Mouse (Mus musculus): ENCODE measurements around the gene Tmem185b. TPM values are rescaled to one million over a fixed set of nuclear protein-coding genes. Genes with fewer than 3 reads are reported as not detected.

Tmem185b gene
- polyA plus RNA-seq, 1 experiment, result 19.8 TPM

- peaks cover 49% of the 10 kb centered on the region for H3K36me3 ChIP-seq (replicated peaks; ENCODE audit: low read length)
- TF ChIP-seq GATA1 (IDR thresholded peaks at IDR 0.05; ENCODE audit: borderline replicate concordance, low read length) (no peak), FLI1 (IDR thresholded peaks at IDR 0.05; ENCODE audit: low read length) (no peak)
- H3K4me1 ChIP-seq, result peaks cover 91% of the 10 kb centered on the region
Measured at GRCm38 (mm10) chr1:119501881-119502280, 24.1 kb upstream of the Tmem185b start.

GRCm38 (mm10) chr1:119502729-119503128 is 23.2 kb upstream of the Tmem185b start:
- TF ChIP-seq FLI1 (IDR thresholded peaks at IDR 0.05; ENCODE audit: low read length) (no peak), GATA1 (IDR thresholded peaks at IDR 0.05; ENCODE audit: borderline replicate concordance, low read length) (no peak)
- peaks cover 40% of the 10 kb centered on the region for H3K36me3 ChIP-seq (replicated peaks; ENCODE audit: low read length)
- H3K27me3 ChIP-seq (replicated peaks), result peaks cover 16% of the 10 kb centered on the region
- peak overlapping the region; percentile 100 for H3K4me3 ChIP-seq (replicated peaks)
- peaks cover 88% of the 10 kb centered on the region for H3K4me1 ChIP-seq
- peaks cover 3% of the 10 kb centered on the region; the same call in 1 of the 2 replicates for H3K9me3 ChIP-seq

More at GRCm38 (mm10) chr1:119501881-119502280, 24.1 kb upstream of the Tmem185b start:
- Histone ChIP-seq H3K9me3 (peaks cover 3% of the 10 kb centered on the region; the same call in 1 of the 2 replicates), H3K4me3 (replicated peaks) (peak overlapping the region; percentile 78), H3K27me3 (replicated peaks) (peaks cover 8% of the 10 kb centered on the region)

GRCm38 (mm10) chr1:119503181-119503580 is 22.8 kb upstream of the Tmem185b start:
- H3K4me1 ChIP-seq, result peaks cover 84% of the 10 kb centered on the region
- H3K36me3 ChIP-seq (replicated peaks; ENCODE audit: low read length), result peaks cover 38% of the 10 kb centered on the region
- H3K27me3 ChIP-seq (replicated peaks), result peaks cover 19% of the 10 kb centered on the region
- peaks cover 3% of the 10 kb centered on the region; the same call in 1 of the 2 replicates for H3K9me3 ChIP-seq
- peak overlapping the region; percentile 100 for H3K4me3 ChIP-seq (replicated peaks)
- TF ChIP-seq GATA1 (IDR thresholded peaks at IDR 0.05; ENCODE audit: borderline replicate concordance, low read length), result no peak
- no peak for TF ChIP-seq FLI1 (IDR thresholded peaks at IDR 0.05; ENCODE audit: low read length)

GRCm38 (mm10) chr1:119503808-119504207 is 22.2 kb upstream of the Tmem185b start:
- peaks cover 32% of the 10 kb centered on the region for H3K36me3 ChIP-seq (replicated peaks; ENCODE audit: low read length)
- peak overlapping the region; percentile 100 for H3K4me3 ChIP-seq (replicated peaks)
- no peak for TF ChIP-seq GATA1 (IDR thresholded peaks at IDR 0.05; ENCODE audit: borderline replicate concordance, low read length)
- no peak for TF ChIP-seq FLI1 (IDR thresholded peaks at IDR 0.05; ENCODE audit: low read length)
- H3K4me1 ChIP-seq, result peaks cover 84% of the 10 kb centered on the region
- H3K9me3 ChIP-seq, result peaks cover 3% of the 10 kb centered on the region; the same call in 1 of the 2 replicates
- H3K27me3 ChIP-seq (replicated peaks), result peaks cover 25% of the 10 kb centered on the region

- Histone ChIP-seq H3K9me3 (peaks cover 3% of the 10 kb centered on the region; the same call in 1 of the 2 replicates), H3K4me1 (peaks cover 84% of the 10 kb centered on the region), H3K27me3 (replicated peaks) (peaks cover 32% of the 10 kb centered on the region), H3K36me3 (replicated peaks; ENCODE audit: low read length) (peaks cover 26% of the 10 kb centered on the region), H3K4me3 (replicated peaks) (peak within 1 kb of the TSS; percentile 100)
- TF ChIP-seq FLI1 (IDR thresholded peaks at IDR 0.05; ENCODE audit: low read length) (no peak), GATA1 (IDR thresholded peaks at IDR 0.05; ENCODE audit: borderline replicate concordance, low read length) (no peak)
Measured at GRCm38 (mm10) chr1:119504260-119505062, 21.5 kb upstream of the Tmem185b start, which contains the start of gene Ralb. Ralb (minus strand) TSS chr1:119504794.

GRCm38 (mm10) chr1:119505951-119506350 is 20.0 kb upstream of the Tmem185b start:
- Histone ChIP-seq H3K27me3 (replicated peaks) (peaks cover 45% of the 10 kb centered on the region), H3K4me1 (peaks cover 86% of the 10 kb centered on the region), H3K9me3 (no peaks in the 10 kb centered on the region; the same call in 1 of the 2 replicates), H3K36me3 (replicated peaks; ENCODE audit: low read length) (peaks cover 11% of the 10 kb centered on the region), H3K4me3 (replicated peaks) (peak overlapping the region; percentile 65)
- TF ChIP-seq GATA1 (IDR thresholded peaks at IDR 0.05; ENCODE audit: borderline replicate concordance, low read length), result no peak
- no peak for TF ChIP-seq FLI1 (IDR thresholded peaks at IDR 0.05; ENCODE audit: low read length)

- peaks cover 63% of the 10 kb centered on the region for H3K4me1 ChIP-seq
- no peak for TF ChIP-seq FLI1 (IDR thresholded peaks at IDR 0.05; ENCODE audit: low read length)
- TF ChIP-seq GATA1 (IDR thresholded peaks at IDR 0.05; ENCODE audit: borderline replicate concordance, low read length), result no peak
- no peak overlapping the region for H3K4me3 ChIP-seq (replicated peaks)
- no peaks in the 10 kb centered on the region for H3K36me3 ChIP-seq (replicated peaks; ENCODE audit: low read length)
- peaks cover 6% of the 10 kb centered on the region for H3K9me3 ChIP-seq
- H3K27me3 ChIP-seq (replicated peaks), result peaks cover 60% of the 10 kb centered on the region
Measured at GRCm38 (mm10) chr1:119508548-119508947, 17.4 kb upstream of the Tmem185b start.

GRCm38 (mm10) chr1:119509474-119509873 is 16.5 kb upstream of the Tmem185b start:
- H3K36me3 ChIP-seq (replicated peaks; ENCODE audit: low read length), result peaks cover 2% of the 10 kb centered on the region
- H3K4me1 ChIP-seq, result peaks cover 59% of the 10 kb centered on the region
- peaks cover 64% of the 10 kb centered on the region for H3K27me3 ChIP-seq (replicated peaks)
- TF ChIP-seq GATA1 (IDR thresholded peaks at IDR 0.05; ENCODE audit: borderline replicate concordance, low read length) (no peak), FLI1 (IDR thresholded peaks at IDR 0.05; ENCODE audit: low read length) (no peak)
- H3K4me3 ChIP-seq (replicated peaks), result no peak overlapping the region
- peaks cover 15% of the 10 kb centered on the region for H3K9me3 ChIP-seq

GRCm38 (mm10) chr1:119510409-119510808 is 15.6 kb upstream of the Tmem185b start:
- Histone ChIP-seq H3K36me3 (replicated peaks; ENCODE audit: low read length) (peaks cover 2% of the 10 kb centered on the region), H3K9me3 (peaks cover 21% of the 10 kb centered on the region), H3K4me1 (peaks cover 51% of the 10 kb centered on the region), H3K27me3 (replicated peaks) (peaks cover 69% of the 10 kb centered on the region), H3K4me3 (replicated peaks) (peak overlapping the region; percentile 65)
- TF ChIP-seq FLI1 (IDR thresholded peaks at IDR 0.05; ENCODE audit: low read length) (no peak), GATA1 (IDR thresholded peaks at IDR 0.05; ENCODE audit: borderline replicate concordance, low read length) (no peak)

GRCm38 (mm10) chr1:119510857-119511256 is 15.1 kb upstream of the Tmem185b start:
- peaks cover 47% of the 10 kb centered on the region for H3K4me1 ChIP-seq
- peaks cover 21% of the 10 kb centered on the region for H3K9me3 ChIP-seq
- H3K27me3 ChIP-seq (replicated peaks), result peaks cover 69% of the 10 kb centered on the region
- no peak for TF ChIP-seq FLI1 (IDR thresholded peaks at IDR 0.05; ENCODE audit: low read length)
- TF ChIP-seq GATA1 (IDR thresholded peaks at IDR 0.05; ENCODE audit: borderline replicate concordance, low read length), result no peak
- H3K4me3 ChIP-seq (replicated peaks), result peak overlapping the region; percentile 51
- H3K36me3 ChIP-seq (replicated peaks; ENCODE audit: low read length), result peaks cover 2% of the 10 kb centered on the region

All from megakaryocyte, embryonic 14.5 days (primary cell).